Mouse (Mus musculus): ENCODE measurements around the gene Slc48a1.

Slc48a1 gene

GRCm38 (mm10) chr15:97807867-97808266 is 29.5 kb downstream of the Slc48a1 start:
- DNase-seq (ENCODE audit: low spot score), result no peak

- no peak for DNase-seq (ENCODE audit: low spot score)
Observed at GRCm38 (mm10) chr15:97808532-97808931, 30.2 kb downstream of the Slc48a1 start.

- DNase-seq (ENCODE audit: low spot score), result no peak
Observed at GRCm38 (mm10) chr15:97809206-97809605, 30.9 kb downstream of the Slc48a1 start.

GRCm38 (mm10) chr15:97809942-97810341 is 31.6 kb downstream of the Slc48a1 start:
- DNase-seq (ENCODE audit: low spot score), result no peak

GRCm38 (mm10) chr15:97810399-97810798 is 32.1 kb downstream of the Slc48a1 start:
- no peak for DNase-seq (ENCODE audit: low spot score)

GRCm38 (mm10) chr15:97811307-97811706 is 33.0 kb downstream of the Slc48a1 start:
- DNase-seq (ENCODE audit: low spot score), result no peak

- DNase-seq (ENCODE audit: low spot score), result peak; percentile 60
Observed at GRCm38 (mm10) chr15:97812126-97812525, 33.8 kb downstream of the Slc48a1 start.

- no peak for DNase-seq (ENCODE audit: low spot score)
Observed at GRCm38 (mm10) chr15:97812875-97813274, 34.6 kb downstream of the Slc48a1 start.

- no peak for DNase-seq (ENCODE audit: low spot score)
Observed at GRCm38 (mm10) chr15:97813452-97814204, 35.3 kb downstream of the Slc48a1 start.

GRCm38 (mm10) chr15:97814703-97815102 is 36.4 kb downstream of the Slc48a1 start:
- no peak for DNase-seq (ENCODE audit: low spot score)

- DNase-seq (ENCODE audit: low spot score), result no peak
Observed at GRCm38 (mm10) chr15:97815254-97815653, 36.9 kb downstream of the Slc48a1 start.

- no peak for DNase-seq (ENCODE audit: low spot score)
Observed at GRCm38 (mm10) chr15:97816199-97816994, 38.1 kb downstream of the Slc48a1 start.

GRCm38 (mm10) chr15:97819937-97820336 is 41.6 kb downstream of the Slc48a1 start:
- no peak for DNase-seq (ENCODE audit: low spot score)

- no peak for DNase-seq (ENCODE audit: low spot score)
Observed at GRCm38 (mm10) chr15:97821321-97821982, 43.1 kb downstream of the Slc48a1 start.

GRCm38 (mm10) chr15:97821983-97822363 is 43.7 kb downstream of the Slc48a1 start:
- DNase-seq (ENCODE audit: low spot score), result no peak

GRCm38 (mm10) chr15:97822545-97823228 is 44.4 kb downstream of the Slc48a1 start:
- peak; percentile 92 for DNase-seq (ENCODE audit: low spot score)

- no peak for DNase-seq (ENCODE audit: low spot score)
Observed at GRCm38 (mm10) chr15:97823479-97823878, 45.2 kb downstream of the Slc48a1 start.

- no peak for DNase-seq (ENCODE audit: low spot score)
Observed at GRCm38 (mm10) chr15:97824042-97824441, 45.7 kb downstream of the Slc48a1 start.

- DNase-seq (ENCODE audit: low spot score), result peak; percentile 95
Observed at GRCm38 (mm10) chr15:97825071-97825940, 47.0 kb downstream of the Slc48a1 start.

- DNase-seq (ENCODE audit: low spot score), result no peak
Observed at GRCm38 (mm10) chr15:97825941-97826587, 47.7 kb downstream of the Slc48a1 start.
